Mouse (Mus musculus): ENCODE data around the gene Tob1. TPM values are rescaled to one million over a fixed set of nuclear protein-coding genes. Genes with fewer than 3 reads are reported as not detected.

Gene Tob1
- polyA plus RNA-seq, 1 experiment: 6.4 TPM

DNA sequence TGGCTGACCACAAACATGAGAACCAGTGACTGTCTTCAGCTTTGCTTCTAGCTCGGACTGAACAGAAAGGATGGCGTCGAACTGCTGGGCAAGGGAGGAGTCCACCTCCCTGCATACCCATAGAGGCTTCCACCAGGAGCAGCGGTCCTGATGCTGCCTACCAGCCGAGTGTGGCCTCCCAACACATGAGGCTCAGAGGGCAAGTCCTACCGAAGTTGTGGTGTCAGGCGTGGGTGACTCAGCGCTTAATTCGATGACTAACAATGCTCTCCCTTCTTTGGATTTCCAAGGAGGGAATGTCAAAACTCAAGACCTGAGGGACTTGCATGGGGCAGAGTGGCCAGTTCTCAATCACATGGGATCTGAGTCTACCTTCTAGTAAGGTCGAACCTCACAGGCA lies 42.4 kb downstream of the Tob1 start:
- WGBS: 42% methylated on average over 10 of the region's 10 CpGs

DNA sequence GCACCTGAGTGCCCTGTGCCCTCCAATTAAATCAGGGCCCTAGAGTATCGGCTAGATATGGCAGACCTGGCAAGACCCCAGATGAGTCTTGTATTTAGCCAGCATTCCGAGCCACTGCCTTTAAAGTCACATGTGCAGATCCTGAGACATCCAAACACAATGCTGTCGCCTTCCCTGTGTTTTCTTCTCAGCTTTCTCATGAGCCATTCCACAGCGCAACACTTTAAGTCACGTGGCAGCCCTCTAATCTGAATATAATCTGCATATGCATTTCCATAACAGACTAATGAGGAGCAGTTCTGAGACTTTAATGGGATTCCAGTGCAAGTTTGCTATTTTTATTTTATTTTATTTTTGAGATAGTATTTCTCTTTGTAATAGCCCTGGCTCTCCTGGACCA lies 44.5 kb downstream of the Tob1 start:
- no peak for TF ChIP-seq CTCF (IDR thresholded peaks at IDR 0.05; ENCODE audit: control insufficient read depth, insufficient read depth, low read length)
- TF ChIP-seq POLR2A (IDR thresholded peaks at IDR 0.05; ENCODE audit: borderline replicate concordance, control insufficient read depth, low read depth, low read length): no peak
- WGBS: 82% methylated on average over 5 of the region's 5 CpGs

More for the DNA sequence above, 42.4 kb downstream of the Tob1 start:
- no peak overlapping the region for H3K4me3 ChIP-seq (replicated peaks; ENCODE audit: control insufficient read depth, low read depth, low read length)
- no peak for TF ChIP-seq POLR2A (IDR thresholded peaks at IDR 0.05; ENCODE audit: borderline replicate concordance, control insufficient read depth, low read depth, low read length)
- TF ChIP-seq CTCF (IDR thresholded peaks at IDR 0.05; ENCODE audit: control insufficient read depth, insufficient read depth, low read length): no peak
- H3K4me1 ChIP-seq (ENCODE audit: control insufficient read depth, insufficient read depth, low read length): no peaks in the 10 kb centered on the region; the same call in 1 of the 2 replicates
- H3K27ac ChIP-seq (ENCODE audit: control insufficient read depth, insufficient read depth, low read depth, low read length, poor library complexity): no peak overlapping the region

DNA sequence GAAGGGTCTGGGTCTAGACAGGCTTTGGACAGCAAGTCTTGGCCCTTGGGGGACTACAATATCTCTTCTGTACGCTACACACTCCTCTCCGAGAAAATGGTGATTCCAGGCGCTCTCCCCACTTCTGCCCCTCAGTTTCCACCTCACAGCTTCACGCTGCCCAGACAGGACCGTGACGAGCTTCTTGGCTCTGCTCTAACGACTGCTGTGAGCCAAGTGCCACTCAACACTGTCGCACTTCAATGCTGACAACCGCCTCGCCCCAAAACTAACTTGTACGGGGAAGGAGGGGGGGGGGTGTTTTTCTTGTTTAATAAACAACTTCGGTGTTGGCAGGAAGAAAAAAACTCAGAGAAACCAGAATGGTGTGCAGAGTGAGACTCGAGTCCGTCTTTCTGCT lies 46.7 kb downstream of the Tob1 start:
- Histone ChIP-seq H3K4me1 (ENCODE audit: control insufficient read depth, insufficient read depth, low read length) (peaks cover 9% of the 10 kb centered on the region), H3K27ac (ENCODE audit: control insufficient read depth, insufficient read depth, low read depth, low read length, poor library complexity) (no peak overlapping the region), H3K4me3 (replicated peaks; ENCODE audit: control insufficient read depth, low read depth, low read length) (no peak overlapping the region)
- TF ChIP-seq POLR2A (IDR thresholded peaks at IDR 0.05; ENCODE audit: borderline replicate concordance, control insufficient read depth, low read depth, low read length) (no peak), CTCF (IDR thresholded peaks at IDR 0.05; ENCODE audit: control insufficient read depth, insufficient read depth, low read length) (no peak)
- 88% methylated on average over 14 of the region's 14 CpGs for WGBS

More for the DNA sequence above, 44.5 kb downstream of the Tob1 start:
- Histone ChIP-seq H3K27ac (ENCODE audit: control insufficient read depth, insufficient read depth, low read depth, low read length, poor library complexity) (no peak overlapping the region), H3K4me3 (replicated peaks; ENCODE audit: control insufficient read depth, low read depth, low read length) (no peak overlapping the region), H3K4me1 (ENCODE audit: control insufficient read depth, insufficient read depth, low read length) (peaks cover 3% of the 10 kb centered on the region; the same call in 1 of the 2 replicates)

GRCm38 (mm10) chr11:94259814-94260213 lies 48.6 kb downstream of the Tob1 start:
- peak overlapping the region; percentile 24; the same call in 1 of the 2 replicates for H3K27ac ChIP-seq (ENCODE audit: control insufficient read depth, insufficient read depth, low read depth, low read length, poor library complexity)
- TF ChIP-seq CTCF (IDR thresholded peaks at IDR 0.05; ENCODE audit: control insufficient read depth, insufficient read depth, low read length): no peak
- TF ChIP-seq POLR2A (IDR thresholded peaks at IDR 0.05; ENCODE audit: borderline replicate concordance, control insufficient read depth, low read depth, low read length): no peak
- no peak overlapping the region for H3K4me3 ChIP-seq (replicated peaks; ENCODE audit: control insufficient read depth, low read depth, low read length)
- H3K4me1 ChIP-seq (ENCODE audit: control insufficient read depth, insufficient read depth, low read length): peaks cover 9% of the 10 kb centered on the region
- 8% methylated on average over 4 of the region's 4 CpGs for WGBS

GRCm38 (mm10) chr11:94261585-94262370 lies 50.5 kb downstream of the Tob1 start:
- TF ChIP-seq POLR2A (IDR thresholded peaks at IDR 0.05; ENCODE audit: borderline replicate concordance, control insufficient read depth, low read depth, low read length): no peak
- TF ChIP-seq CTCF (IDR thresholded peaks at IDR 0.05; ENCODE audit: control insufficient read depth, insufficient read depth, low read length): no peak
- Histone ChIP-seq H3K4me3 (replicated peaks; ENCODE audit: control insufficient read depth, low read depth, low read length) (no peak overlapping the region), H3K4me1 (ENCODE audit: control insufficient read depth, insufficient read depth, low read length) (peaks cover 10% of the 10 kb centered on the region), H3K27ac (ENCODE audit: control insufficient read depth, insufficient read depth, low read depth, low read length, poor library complexity) (peak overlapping the region; percentile 78)
- WGBS: 27% methylated on average over 6 of the region's 6 CpGs

Other genes starting within 250 kb of the Tob1 start
- gene Gm20390, start 243.2 kb upstream of the Tob1 start, polyA plus RNA-seq (2011; ENCODE audit: insufficient read depth, insufficient read length, low replicate concordance, missing spikeins): 4.4 and 29.3 TPM in 2 replicates
- gene Nme1, start 242.9 kb upstream of the Tob1 start, polyA plus RNA-seq (2011; ENCODE audit: insufficient read depth, insufficient read length, low replicate concordance, missing spikeins): 70.1 and 89.9 TPM in 2 replicates
- gene Spag9, start 215.4 kb upstream of the Tob1 start, polyA plus RNA-seq (2011; ENCODE audit: insufficient read depth, insufficient read length, low replicate concordance, missing spikeins): 8.6 and 22.7 TPM in 2 replicates
- 0.42 TPM in 1 of 2 replicates, not detected in the other for gene Wfikkn2, start 34.6 kb downstream of the Tob1 start, polyA plus RNA-seq (2011; ENCODE audit: insufficient read depth, insufficient read length, low replicate concordance, missing spikeins)
- not detected in 2 replicates for gene Gm21885, start 70.4 kb downstream of the Tob1 start, polyA plus RNA-seq (2011; ENCODE audit: insufficient read depth, insufficient read length, low replicate concordance, missing spikeins)
- 172 and 213 TPM in 2 replicates for gene Luc7l3, start 110.5 kb downstream of the Tob1 start, polyA plus RNA-seq (2011; ENCODE audit: insufficient read depth, insufficient read length, low replicate concordance, missing spikeins)
- gene Ankrd40, start 116.5 kb downstream of the Tob1 start, polyA plus RNA-seq (2011; ENCODE audit: insufficient read depth, insufficient read length, low replicate concordance, missing spikeins): 12.9 and 18.6 TPM in 2 replicates
- gene Abcc3, start 181.5 kb downstream of the Tob1 start, polyA plus RNA-seq (2011; ENCODE audit: insufficient read depth, insufficient read length, low replicate concordance, missing spikeins): 6.4 and 7.4 TPM in 2 replicates